Mouse (Mus musculus): ENCODE data around the gene Gon4l.
"Not testable (repeated sequence)": the region's sequence is repeated elsewhere in the genome, so short reads cannot be mapped to it uniquely, and the experiment has no call there.

Gene Gon4l

GRCm38 (mm10) chr3:88834951-88835491 is at the start of gene Gon4l:
Gon4l (plus strand) TSS chr3:88835231.
- not testable (repeated sequence) for DNase-seq

- not testable (repeated sequence) for DNase-seq
These were observed 48.7 kb upstream of the Gon4l start for GRCm38 (mm10) chr3:88786323-88786722.

- not testable (repeated sequence) for DNase-seq
These were observed 48.2 kb upstream of the Gon4l start for GRCm38 (mm10) chr3:88786805-88787204.

- not testable (repeated sequence) for DNase-seq
These were observed 47.0 kb upstream of the Gon4l start for GRCm38 (mm10) chr3:88788033-88788432.

GRCm38 (mm10) chr3:88797507-88797906 is 37.5 kb upstream of the Gon4l start:
- not testable (repeated sequence) for DNase-seq

- no peak for DNase-seq
These were observed 31.0 kb upstream of the Gon4l start for GRCm38 (mm10) chr3:88803910-88804540.

- no peak for DNase-seq
These were observed 9.3 kb upstream of the Gon4l start for GRCm38 (mm10) chr3:88825710-88826109.

GRCm38 (mm10) chr3:88827231-88827630 is 7.8 kb upstream of the Gon4l start:
- DNase-seq = no peak

GRCm38 (mm10) chr3:88831177-88832121 is 3.6 kb upstream of the Gon4l start:
- peak; percentile 38 for DNase-seq

- peak; percentile 40 for DNase-seq
These were observed 2.6 kb upstream of the Gon4l start for GRCm38 (mm10) chr3:88832388-88832787.

GRCm38 (mm10) chr3:88849172-88849571 is 14.1 kb downstream of the Gon4l start:
- no peak for DNase-seq

- DNase-seq = peak; percentile 18
These were observed 20.8 kb downstream of the Gon4l start for GRCm38 (mm10) chr3:88855837-88856236.

GRCm38 (mm10) chr3:88862129-88862528 is 27.1 kb downstream of the Gon4l start:
- no peak for DNase-seq

GRCm38 (mm10) chr3:88866735-88867134 is 31.7 kb downstream of the Gon4l start:
- not testable (repeated sequence) for DNase-seq

- DNase-seq = not testable (repeated sequence)
These were observed 32.1 kb downstream of the Gon4l start for GRCm38 (mm10) chr3:88867177-88867576.

- DNase-seq = not testable (repeated sequence)
These were observed 33.4 kb downstream of the Gon4l start for GRCm38 (mm10) chr3:88868449-88868848.

GRCm38 (mm10) chr3:88882536-88882935 is 47.5 kb downstream of the Gon4l start:
- not testable (repeated sequence) for DNase-seq

GRCm38 (mm10) chr3:88893011-88893410 is 58.0 kb downstream of the Gon4l start:
- not testable (repeated sequence) for DNase-seq

- no peak for DNase-seq
These were observed 69.8 kb downstream of the Gon4l start for GRCm38 (mm10) chr3:88904803-88905202.

GRCm38 (mm10) chr3:88905209-88905608 is 70.2 kb downstream of the Gon4l start:
- no peak for DNase-seq

GRCm38 (mm10) chr3:88905741-88906140 is 70.7 kb downstream of the Gon4l start:
- DNase-seq = no peak

- no peak for DNase-seq
These were observed 71.5 kb downstream of the Gon4l start for GRCm38 (mm10) chr3:88906393-88907159.

- no peak for DNase-seq
These were observed 77.6 kb downstream of the Gon4l start for GRCm38 (mm10) chr3:88912585-88912984.
